Mouse (Mus musculus) left cerebral cortex, postnatal 25 days (tissue): ENCODE measurements at regions not wholly inside any gene's neighbourhood (a gene's known extent, or its start where the extent isn't known, plus 50 kb on each side); places are given as distances from the start of the nearest gene placed in this dataset.

Source experiments
- DNase-seq, 2 experiments: peaks; one replicate each; pipeline ENCODE4 v3.0.0; 2022; ENCODE audit warnings: low spot score in 2 of 2, mixed read lengths in 1 of 2
- intact Hi-C: fragments of 180-260 bp; cut with DNase I; formaldehyde crosslinking; loops from one replicate; pipeline ENCODE4 v1.15.1; 2025

GRCm38 (mm10) chr19:52613353-52613752 lies 349.3 kb downstream of the Ins1 start:
- peak in 1 of 2 experiments; percentile 52 for DNase-seq
- intact Hi-C loops: no loop called here

DNA sequence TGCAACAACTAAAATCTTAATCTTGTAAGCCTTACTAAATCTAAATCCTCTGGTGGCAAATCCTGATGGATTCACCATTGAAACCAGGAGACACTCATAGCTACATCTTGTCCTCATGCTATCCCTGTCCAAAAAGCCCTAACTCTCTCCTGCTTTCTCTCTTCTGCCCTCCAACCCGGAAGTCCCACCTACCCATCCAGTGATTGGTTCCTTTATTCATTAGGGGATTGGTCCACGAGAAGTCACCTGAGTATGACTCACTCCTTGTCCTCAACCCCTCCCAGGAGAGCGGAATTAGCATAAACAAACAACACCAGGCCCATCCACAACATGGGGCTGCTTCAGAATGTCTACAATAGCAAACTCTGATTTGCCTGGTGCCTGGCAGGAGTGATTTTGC lies 342.8 kb downstream of the Ins1 start:
- intact Hi-C loops: no loop called here
- DNase-seq: no peak

GRCm38 (mm10) chr19:52600410-52600809 lies 336.3 kb downstream of the Ins1 start:
- DNase-seq: no peak
- intact Hi-C loops: no loop called here

GRCm38 (mm10) chr19:52565401-52565800 lies 301.3 kb downstream of the Ins1 start:
- intact Hi-C loops: no loop called here
- DNase-seq: no peak

DNA sequence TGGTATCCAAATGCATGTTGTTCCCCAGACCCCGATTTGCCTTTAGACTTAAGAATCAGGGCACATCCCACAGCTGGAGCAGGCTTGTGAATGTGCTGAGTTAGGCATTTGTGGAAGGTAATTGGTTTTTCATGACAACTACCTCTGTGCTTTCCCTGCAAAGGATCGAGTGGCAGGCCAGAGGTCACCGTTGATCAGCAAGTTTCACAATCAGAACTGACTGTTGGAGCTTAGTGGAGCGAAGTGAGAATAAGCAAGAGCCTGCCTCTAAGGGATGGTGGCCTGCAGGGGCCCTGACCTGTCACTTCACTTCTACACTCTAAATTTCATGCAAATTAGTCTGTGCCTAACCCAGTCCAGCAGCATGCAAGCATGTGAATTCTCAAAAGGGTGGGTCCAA lies 270.7 kb downstream of the Ins1 start:
- intact Hi-C loops: no loop called here
- no peak for DNase-seq

- DNase-seq: no peak
- intact Hi-C loops: no loop called here
Observed at GRCm38 (mm10) chr19:52525509-52525908, 261.4 kb downstream of the Ins1 start.

DNA sequence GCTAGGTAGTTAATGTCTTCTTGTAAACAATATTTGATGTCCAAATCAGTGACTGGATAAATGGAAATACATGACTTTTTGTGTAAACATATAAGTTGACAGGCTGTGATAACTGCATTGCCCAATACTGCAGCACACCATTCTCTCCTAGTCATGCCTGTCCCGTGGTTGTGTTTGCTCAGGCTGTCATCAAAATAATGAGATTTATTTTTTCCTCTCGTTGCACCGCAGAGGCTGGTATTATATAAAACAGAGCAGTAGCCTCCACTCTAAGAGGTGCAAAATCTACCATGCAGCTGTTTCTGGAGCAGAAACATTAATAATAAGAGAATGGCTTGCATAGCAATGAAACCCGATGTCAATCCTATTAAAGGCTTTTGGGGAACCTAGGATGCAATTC lies 239.2 kb downstream of the Ins1 start:
- DNase-seq: no peak
- intact Hi-C loops: no loop called here
